Mouse (Mus musculus) macrophage (primary cell): Measurements from ENCODE around the gene Tspyl3. TPM values are rescaled to one million over a fixed set of nuclear protein-coding genes. Genes with fewer than 3 reads are reported as not detected.

ENCODE experiments used
- H3K27ac ChIP-seq: fragments of 350-480 bp; formaldehyde crosslinking; 2 replicates; pipeline ENCODE4 v1.9.0; 2021
- H3K36me3 ChIP-seq: fragments of 350-480 bp; formaldehyde crosslinking; 2 replicates; pipeline ENCODE4 v1.9.0; 2021; ENCODE audit errors: inconsistent target
- H3K4me3 ChIP-seq: fragments of 350-480 bp; formaldehyde crosslinking; 2 replicates; pipeline ENCODE4 v1.9.0; 2021; ENCODE audit errors: inconsistent target
- H3K79me2 ChIP-seq: fragments of 350-480 bp; formaldehyde crosslinking; 2 replicates; pipeline ENCODE4 v1.9.0; 2021; ENCODE audit errors: inconsistent target
- WGBS: methylation state at CpG from one replicate; pipeline ENCODE4 v1.1.7; 2026; ENCODE audit warnings: inconsistent platforms; ENCODE audit not compliant: missing documents; 5-methylcytosine and 5-hydroxymethylcytosine counted together
- polyA plus RNA-seq: library from polyadenylated mRNA; stranded (reverse); fragments of 250-400 nt; gene quantifications from 3 replicates; pipeline ENCODE4 v1.2.4, GENCODE M21; 2018; ENCODE audit warnings: inconsistent platforms

Tspyl3 gene
- polyA plus RNA-seq, 1 experiment from 2014 or later: 3.4 TPM

DNA sequence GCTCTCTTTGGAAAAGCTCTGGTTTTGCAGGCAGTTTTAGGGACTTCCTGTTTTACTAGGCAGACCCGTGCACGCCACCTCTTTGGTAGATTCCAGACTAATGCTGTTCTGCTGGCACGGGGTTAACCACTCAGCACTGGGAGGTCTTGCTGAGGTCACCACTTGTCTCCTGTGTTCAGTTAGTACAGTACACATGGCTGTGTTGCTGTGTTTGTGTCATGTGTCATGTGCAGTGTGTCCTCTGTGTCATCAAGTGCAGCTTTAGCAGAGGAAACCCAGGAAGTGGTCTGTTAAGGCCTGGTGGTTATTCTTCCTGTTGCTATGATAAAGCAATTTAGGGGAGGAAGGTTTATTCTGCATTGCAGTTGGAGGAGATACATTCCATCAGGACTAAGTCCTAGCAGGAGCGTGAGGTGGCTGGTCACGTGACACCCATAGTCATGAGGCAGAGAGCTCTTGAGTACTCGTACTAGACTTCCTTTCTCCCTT is 10.4 kb downstream of the Tspyl3 start:
- no peak overlapping the region for H3K4me3 ChIP-seq
- peaks cover 2% of the 10 kb centered on the region for H3K36me3 ChIP-seq
- peak overlapping the region; percentile 99 for H3K27ac ChIP-seq
- H3K79me2 ChIP-seq: no peaks in the 10 kb centered on the region
- 2% methylated on average over 6 of the region's 6 CpGs for WGBS

DNA sequence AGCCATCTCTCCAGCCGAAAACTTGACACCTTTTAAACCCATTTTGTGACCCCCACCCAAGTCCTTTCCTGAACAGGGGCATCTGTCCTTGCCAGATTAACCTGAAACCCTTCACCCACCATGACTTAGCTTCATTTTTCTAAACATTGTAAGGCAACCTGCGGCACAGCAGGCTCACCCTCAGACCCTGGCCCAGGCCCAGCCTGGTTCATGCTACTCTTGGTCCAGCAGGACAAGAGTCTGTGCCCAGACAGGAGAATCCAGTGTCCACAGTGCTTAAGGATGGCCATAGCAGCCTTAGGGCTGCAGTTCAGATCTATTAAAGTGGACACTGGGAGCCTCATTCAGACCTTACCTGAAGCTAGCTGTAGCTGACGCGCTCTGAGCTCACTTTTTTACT is 11.9 kb downstream of the Tspyl3 start:
- no peak overlapping the region for H3K4me3 ChIP-seq
- WGBS: 97% methylated on average over 4 of the region's 4 CpGs
- peaks cover 17% of the 10 kb centered on the region for H3K36me3 ChIP-seq
- H3K79me2 ChIP-seq: no peaks in the 10 kb centered on the region
- H3K27ac ChIP-seq: peak overlapping the region; percentile 99

DNA sequence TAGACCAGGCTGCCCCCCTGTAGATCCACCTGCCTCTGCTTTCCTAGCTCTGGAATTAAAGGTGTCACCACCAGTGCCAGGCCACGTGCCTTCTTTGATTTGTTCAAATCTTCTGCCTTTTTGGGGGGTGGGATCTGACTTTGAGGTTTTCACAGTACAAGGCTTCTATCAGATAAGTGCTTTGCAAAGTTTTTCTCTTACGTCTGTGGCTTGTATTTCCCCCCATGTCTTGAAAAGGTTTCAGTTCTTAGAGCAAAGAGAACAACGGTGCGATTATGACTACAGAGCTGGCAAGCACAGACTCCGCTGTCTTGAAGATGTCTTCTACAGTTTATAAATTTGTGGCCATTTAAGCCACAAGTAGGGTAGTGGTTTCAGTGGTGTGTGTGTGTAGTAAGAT is 13.8 kb downstream of the Tspyl3 start:
- H3K79me2 ChIP-seq: no peaks in the 10 kb centered on the region
- WGBS: 82% methylated on average over 5 of the region's 5 CpGs

DNA sequence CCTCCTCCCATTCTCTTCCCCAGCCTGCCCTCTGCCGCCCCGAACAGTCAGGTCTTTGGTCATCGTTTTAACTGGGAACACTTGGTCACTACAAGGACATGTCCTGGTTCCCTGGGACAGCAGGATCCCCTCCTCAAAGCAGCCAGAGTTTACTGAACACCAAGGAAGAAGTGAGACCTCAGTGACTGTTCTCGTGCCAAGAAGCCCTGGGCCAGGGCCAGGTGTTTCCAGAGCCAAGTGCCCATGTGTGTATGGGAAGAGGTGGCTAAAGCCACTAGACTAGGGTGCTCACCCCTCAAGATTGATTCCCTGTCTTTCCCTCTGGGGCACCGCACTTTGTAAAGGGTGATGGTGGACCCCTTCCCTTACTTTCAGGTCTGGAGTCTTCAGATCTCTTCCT is 16.0 kb downstream of the Tspyl3 start:
- peaks cover 45% of the 10 kb centered on the region for H3K36me3 ChIP-seq
- H3K4me3 ChIP-seq: no peak overlapping the region
- H3K79me2 ChIP-seq: no peaks in the 10 kb centered on the region
- 81% methylated on average over 3 of the region's 5 CpGs for WGBS
- no peak overlapping the region for H3K27ac ChIP-seq

More for the DNA sequence above, 13.8 kb downstream of the Tspyl3 start:
- H3K36me3 ChIP-seq: peaks cover 27% of the 10 kb centered on the region
- no peak overlapping the region for H3K27ac ChIP-seq
- H3K4me3 ChIP-seq: no peak overlapping the region

DNA sequence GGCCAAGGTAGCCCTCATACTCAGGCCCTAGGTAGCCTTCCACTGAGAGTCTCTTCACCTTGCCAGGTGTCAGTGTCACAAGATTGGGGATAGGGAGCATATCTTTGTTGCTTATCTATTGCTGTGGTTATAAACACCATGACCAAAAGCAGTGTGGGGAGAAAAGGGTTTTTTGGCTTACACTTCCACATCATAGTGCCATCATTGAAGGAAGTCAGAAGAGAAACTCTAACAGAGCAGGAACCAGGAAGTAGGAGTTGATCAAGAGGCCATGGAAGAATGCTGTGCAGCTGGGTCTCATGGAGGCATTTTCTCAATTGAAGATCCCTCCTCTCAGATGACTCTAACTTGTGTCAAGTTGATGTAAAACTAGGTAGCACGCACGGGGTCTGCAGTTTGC is 17.1 kb downstream of the Tspyl3 start:
- Histone ChIP-seq H3K36me3 (peaks cover 55% of the 10 kb centered on the region), H3K4me3 (no peak overlapping the region), H3K27ac (peak overlapping the region; percentile 13; the same call in 1 of the 2 replicates), H3K79me2 (no peaks in the 10 kb centered on the region)
- 96% methylated on average over 2 of the region's 2 CpGs for WGBS

DNA sequence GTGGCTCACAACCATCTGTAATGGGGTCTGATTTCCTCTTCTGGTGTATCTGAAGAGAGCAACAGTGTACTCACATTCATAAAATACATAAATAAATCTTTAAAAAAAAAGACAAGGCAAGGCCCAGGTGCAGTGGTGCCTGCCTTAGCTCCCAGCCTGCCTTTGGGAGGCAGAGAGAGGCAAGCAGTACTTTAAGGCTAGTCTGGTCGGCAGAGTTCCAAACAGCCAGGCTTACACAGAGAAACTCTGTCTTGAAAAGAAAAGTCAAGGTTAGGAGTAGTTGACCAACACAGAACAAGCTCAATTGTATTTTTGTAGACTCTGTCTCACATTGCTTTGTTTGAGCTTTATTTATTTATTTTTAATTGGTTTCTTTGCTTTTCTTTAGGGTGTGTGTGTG is 22.5 kb downstream of the Tspyl3 start:
- Histone ChIP-seq H3K79me2 (no peaks in the 10 kb centered on the region), H3K4me3 (no peak overlapping the region), H3K36me3 (peaks cover 53% of the 10 kb centered on the region), H3K27ac (no peak overlapping the region)
- 77% methylated on average over 1 of the region's 1 CpGs for WGBS

DNA sequence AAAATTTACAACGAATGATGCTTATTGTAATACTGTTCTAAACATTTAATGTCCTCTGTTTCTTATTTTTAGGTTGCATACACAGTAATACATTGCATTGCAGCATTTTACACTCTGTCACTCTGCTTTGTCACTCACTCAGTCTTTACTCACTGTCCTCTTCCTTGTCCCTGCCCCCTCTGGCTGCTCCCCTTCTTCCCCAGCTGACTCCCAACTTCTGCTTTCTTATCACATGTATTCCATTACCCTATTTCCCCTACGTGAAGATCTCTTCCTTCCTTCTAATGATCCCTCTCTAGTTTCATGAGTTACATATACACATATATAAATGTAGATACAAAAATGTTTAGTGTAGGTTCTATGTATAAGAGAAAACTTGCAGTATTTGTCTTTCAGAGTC is 26.1 kb downstream of the Tspyl3 start:
- Histone ChIP-seq H3K79me2 (no peaks in the 10 kb centered on the region), H3K36me3 (peaks cover 45% of the 10 kb centered on the region), H3K4me3 (no peak overlapping the region), H3K27ac (peak overlapping the region; percentile 95)
- WGBS: 15% methylated on average over 2 of the region's 2 CpGs

DNA sequence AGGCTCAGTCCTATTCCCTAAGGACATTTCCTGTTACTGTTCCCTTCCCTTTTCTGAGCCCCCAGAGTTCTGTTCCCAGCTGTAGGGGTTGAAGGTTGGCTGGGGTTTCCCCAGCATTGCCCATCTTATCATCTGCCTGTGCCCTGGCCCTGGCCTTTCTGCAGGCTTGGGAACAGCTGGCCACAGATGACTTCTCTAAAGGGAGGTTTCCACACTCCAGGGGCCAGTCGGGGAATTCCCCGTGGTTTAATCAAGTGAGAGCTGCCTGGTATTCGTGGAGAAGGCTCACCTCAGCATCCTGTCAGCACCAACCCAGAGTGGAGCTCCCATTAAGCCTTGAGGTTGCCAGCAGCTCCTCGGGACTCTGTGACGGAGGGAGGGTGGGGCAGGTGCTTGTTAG is 26.8 kb downstream of the Tspyl3 start:
- Histone ChIP-seq H3K27ac (peak overlapping the region; percentile 95), H3K79me2 (no peaks in the 10 kb centered on the region), H3K4me3 (no peak overlapping the region), H3K36me3 (peaks cover 46% of the 10 kb centered on the region)
- 15% methylated on average over 5 of the region's 5 CpGs for WGBS

DNA sequence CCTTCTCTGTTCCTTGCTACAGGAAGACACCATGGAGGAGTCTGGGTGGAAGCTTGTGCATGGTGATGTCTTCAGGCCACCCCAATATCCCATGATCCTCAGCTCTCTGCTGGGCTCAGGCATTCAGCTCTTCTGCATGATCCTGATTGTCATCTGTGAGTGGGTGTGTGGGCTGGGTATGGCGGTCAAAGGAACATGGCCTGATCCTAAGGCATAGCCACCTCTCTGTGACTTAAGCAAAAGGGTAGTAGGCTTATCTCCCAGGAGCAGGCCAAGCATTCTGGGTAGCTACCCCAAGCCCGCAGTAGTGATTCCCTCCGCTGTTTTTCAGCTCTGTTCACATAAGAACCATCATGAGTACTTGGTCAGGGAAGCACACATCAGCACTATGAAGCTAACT is 31.0 kb downstream of the Tspyl3 start:
- no peak overlapping the region for H3K4me3 ChIP-seq
- H3K27ac ChIP-seq: no peak overlapping the region
- 94% methylated on average over 3 of the region's 3 CpGs for WGBS
- H3K79me2 ChIP-seq: no peaks in the 10 kb centered on the region
- H3K36me3 ChIP-seq: peaks cover 52% of the 10 kb centered on the region

DNA sequence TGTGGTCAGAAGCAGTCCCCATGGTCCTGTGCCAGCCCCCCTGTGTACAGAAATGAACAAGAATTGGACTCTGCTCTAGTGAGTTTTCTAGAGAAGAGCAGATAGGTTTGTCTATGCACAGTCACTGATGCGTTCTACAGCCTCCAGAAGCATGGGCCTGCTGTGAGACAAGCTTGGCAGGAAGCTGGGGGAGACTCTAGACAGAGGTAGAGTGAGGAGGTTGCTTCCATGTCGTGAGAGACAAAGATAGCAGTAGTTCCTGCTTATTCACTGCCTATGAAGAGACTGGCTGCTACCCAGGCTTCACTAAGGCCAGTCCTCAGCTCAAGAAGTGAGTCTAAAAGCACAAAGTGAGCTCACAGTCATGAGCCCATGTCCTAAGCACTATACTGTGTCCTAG is 34.0 kb downstream of the Tspyl3 start:
- 88% methylated on average over 2 of the region's 2 CpGs for WGBS
- peak overlapping the region; percentile 78 for H3K27ac ChIP-seq
- H3K4me3 ChIP-seq: no peak overlapping the region
- peaks cover 81% of the 10 kb centered on the region for H3K36me3 ChIP-seq
- no peaks in the 10 kb centered on the region for H3K79me2 ChIP-seq

DNA sequence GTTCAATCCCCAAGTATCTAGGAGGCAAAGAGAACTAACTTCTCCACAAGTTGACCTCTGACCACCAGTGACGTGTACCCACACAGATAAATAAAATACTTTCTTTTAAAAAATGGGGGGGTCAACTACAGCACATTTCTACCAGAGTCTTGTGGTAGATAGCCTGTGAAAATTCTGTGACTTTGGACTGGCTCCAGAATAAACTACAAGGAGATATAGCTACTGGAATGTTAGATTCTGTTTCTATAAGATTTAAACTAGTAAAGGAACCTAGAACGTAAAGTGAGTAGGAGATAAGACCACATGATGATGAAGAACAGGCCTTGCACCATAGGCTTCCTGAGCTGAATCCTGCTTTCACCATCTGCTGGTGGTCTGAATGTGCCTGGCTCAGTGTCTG is 37.4 kb downstream of the Tspyl3 start:
- no peak overlapping the region for H3K27ac ChIP-seq
- H3K79me2 ChIP-seq: no peaks in the 10 kb centered on the region; the same call in 1 of the 2 replicates
- peaks cover 65% of the 10 kb centered on the region for H3K36me3 ChIP-seq
- 100% methylated on average over 2 of the region's 2 CpGs for WGBS
- no peak overlapping the region for H3K4me3 ChIP-seq

DNA sequence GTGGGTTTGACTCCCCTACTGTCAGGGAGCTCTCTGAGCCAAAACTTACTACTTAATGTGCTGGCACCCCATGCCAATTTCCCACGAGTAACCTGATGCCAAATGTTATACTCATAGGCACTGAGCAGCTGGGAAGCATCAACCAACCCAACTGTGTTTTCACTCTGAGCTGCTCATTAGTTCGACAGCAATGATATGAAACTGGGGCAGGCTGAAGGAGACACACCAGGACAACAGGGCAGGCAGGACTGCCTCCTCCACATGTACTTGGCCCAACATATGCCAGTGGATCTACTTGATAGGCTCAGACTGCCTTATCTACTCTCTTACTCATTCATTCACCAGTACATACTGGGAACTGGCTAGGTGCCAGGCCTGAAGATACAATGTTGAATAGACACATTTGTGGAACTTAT is 39.1 kb downstream of the Tspyl3 start:
- 88% methylated on average over 2 of the region's 2 CpGs for WGBS
- H3K79me2 ChIP-seq: no peaks in the 10 kb centered on the region; the same call in 1 of the 2 replicates
- no peak overlapping the region for H3K4me3 ChIP-seq
- no peak overlapping the region for H3K27ac ChIP-seq
- peaks cover 73% of the 10 kb centered on the region for H3K36me3 ChIP-seq

DNA sequence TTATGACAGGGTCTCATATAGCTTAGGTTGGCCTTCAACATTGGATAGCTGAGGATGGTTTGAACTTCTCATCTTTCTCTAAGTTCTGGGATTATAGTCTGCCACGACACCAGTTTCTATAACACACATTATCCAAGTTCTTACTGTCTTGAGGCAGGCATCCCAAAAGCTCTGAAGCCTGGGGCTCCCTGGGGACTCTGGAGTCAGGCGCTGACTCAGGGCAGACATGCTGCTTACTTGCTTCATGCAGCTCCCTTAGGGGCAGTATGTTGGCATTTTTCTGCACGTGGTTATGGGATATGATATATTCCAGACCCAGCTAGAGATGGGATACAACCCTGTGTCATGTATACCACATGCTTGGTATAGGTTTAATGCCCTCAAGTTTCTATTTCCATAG is 45.3 kb downstream of the Tspyl3 start:
- peak overlapping the region; percentile 52; the same call in 1 of the 2 replicates for H3K27ac ChIP-seq
- H3K4me3 ChIP-seq: no peak overlapping the region
- peaks cover 49% of the 10 kb centered on the region for H3K79me2 ChIP-seq
- 87% methylated on average over 3 of the region's 3 CpGs for WGBS
- peaks cover 39% of the 10 kb centered on the region for H3K36me3 ChIP-seq

DNA sequence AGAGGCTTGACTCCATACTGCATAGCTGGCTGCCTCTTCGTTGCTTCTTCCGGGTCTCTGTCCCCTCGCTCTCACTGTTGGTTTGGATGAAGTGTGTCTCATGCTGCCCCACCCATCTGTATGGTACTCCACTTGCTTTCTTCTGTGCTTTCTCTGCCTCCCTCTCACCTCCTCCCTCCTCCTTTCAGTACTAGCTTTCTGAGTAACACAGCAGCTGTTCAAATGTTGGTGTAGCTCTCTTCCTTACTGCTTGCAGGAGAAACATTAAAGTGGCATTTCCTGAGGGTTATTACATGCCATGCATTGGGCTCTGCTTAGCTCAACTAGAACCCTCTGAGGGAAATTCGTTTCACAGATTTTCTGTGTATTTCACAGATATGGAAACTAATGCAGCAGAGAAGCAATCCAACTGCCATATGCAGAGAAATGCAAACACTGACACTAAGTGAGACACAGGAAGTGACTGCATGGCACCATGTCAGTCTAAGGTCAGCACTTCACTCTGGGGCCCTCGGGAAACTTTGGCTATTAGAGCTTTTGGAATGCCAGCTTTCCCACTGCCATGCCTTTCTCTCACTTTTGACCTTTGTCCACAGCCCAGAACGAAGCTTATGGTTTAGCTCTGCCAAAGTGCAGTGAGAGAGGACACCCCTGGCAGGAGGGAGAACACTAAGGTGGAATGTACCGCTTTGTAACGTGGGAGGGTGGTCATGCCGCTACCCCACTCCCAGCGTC is 45.9 kb downstream of the Tspyl3 start:
- Histone ChIP-seq H3K36me3 (peaks cover 39% of the 10 kb centered on the region), H3K27ac (peak overlapping the region; percentile 52), H3K4me3 (no peak overlapping the region), H3K79me2 (peaks cover 56% of the 10 kb centered on the region)
- 93% methylated on average over 9 of the region's 10 CpGs for WGBS

DNA sequence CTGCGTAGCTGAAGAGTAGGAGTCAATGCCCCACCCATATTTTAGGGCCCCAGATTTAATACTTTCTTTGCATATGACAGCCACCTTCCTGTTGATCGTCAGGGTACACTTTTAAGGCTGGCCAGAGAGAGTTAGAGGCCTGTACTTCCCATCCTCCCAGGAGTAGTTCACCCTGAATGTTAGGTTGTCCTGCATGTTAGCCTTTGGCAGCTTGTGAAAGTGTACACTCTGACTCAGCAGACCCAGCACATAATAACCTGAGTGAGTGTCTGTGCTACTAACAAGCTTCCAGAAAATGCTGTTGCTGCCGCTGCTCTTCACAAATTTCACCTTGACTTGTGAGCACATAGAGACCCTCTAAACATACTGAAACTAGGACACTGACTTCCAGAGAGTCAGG is 48.1 kb downstream of the Tspyl3 start:
- H3K36me3 ChIP-seq: peaks cover 24% of the 10 kb centered on the region
- no peak overlapping the region for H3K4me3 ChIP-seq
- H3K79me2 ChIP-seq: peaks cover 75% of the 10 kb centered on the region
- 86% methylated on average over 3 of the region's 3 CpGs for WGBS
- H3K27ac ChIP-seq: no peak overlapping the region
